Mouse (Mus musculus) heart, embryonic 11.5 days (tissue): ENCODE data around the gene H2al1h. TPM values are rescaled to one million over a fixed set of nuclear protein-coding genes. Genes with fewer than 3 reads are reported as not detected.

ENCODE experiments used
- ATAC-seq: fragments of 200-750 bp; cut with Nextera tagmentation; replicated peaks from 2 replicates; pipeline ENCODE4 v1.8.0; 2017; ENCODE audit warnings: moderate library complexity; ENCODE audit not compliant: insufficient number of reproducible peaks, low FRiP score, low TSS enrichment
- H3K27ac ChIP-seq: fragments of 300-500 bp; sonication (generic); 2 replicates; pipeline ENCODE4 v1.5.1; 2014; ENCODE audit warnings: mild to moderate bottlenecking, low read depth, low read length
- H3K27me3 ChIP-seq: fragments of 300-500 bp; sonication (generic); 2 replicates; pipeline ENCODE4 v1.6.1; 2014; ENCODE audit warnings: mild to moderate bottlenecking, low read length, mixed read lengths; ENCODE audit not compliant: control insufficient read depth, insufficient read depth
- H3K36me3 ChIP-seq: fragments of 300-500 bp; sonication (generic); 2 replicates; pipeline ENCODE4 v1.6.1; 2014; ENCODE audit warnings: mild to moderate bottlenecking, low read length, moderate library complexity, mixed read lengths; ENCODE audit not compliant: control insufficient read depth, insufficient read depth
- H3K4me1 ChIP-seq: fragments of 300-500 bp; sonication (generic); 2 replicates; pipeline ENCODE4 v1.6.1; 2014; ENCODE audit warnings: low read length; ENCODE audit not compliant: control insufficient read depth, insufficient read depth
- H3K4me2 ChIP-seq: fragments of 300-500 bp; sonication (generic); 2 replicates; pipeline ENCODE4 v1.6.1; 2014; ENCODE audit warnings: mild to moderate bottlenecking, moderate library complexity
- H3K4me3 ChIP-seq: fragments of 300-500 bp; sonication (generic); 2 replicates; pipeline ENCODE4 v1.5.1; 2014; ENCODE audit warnings: low read depth, low read length
- H3K9ac ChIP-seq: fragments of 300-500 bp; sonication (generic); 2 replicates; pipeline ENCODE4 v1.6.1; 2014; ENCODE audit warnings: mild to moderate bottlenecking, low read depth, low read length, moderate library complexity
- H3K9me3 ChIP-seq: fragments of 300-500 bp; sonication (generic); replicated peaks from 2 replicates; pipeline ENCODE4 v1.6.1; 2016; ENCODE audit warnings: low read length; ENCODE audit not compliant: control insufficient read depth
- WGBS: fragments of 180-500 bp; shearing (Covaris S2); extraction: QIAGEN DNeasy Blood & Tissue Kit; methylation state at CpG from one replicate; pipeline ENCODE4 v1.1.7; 2014; ENCODE audit not compliant: insufficient replicate concordance; 5-methylcytosine and 5-hydroxymethylcytosine counted together
- polyA plus RNA-seq: library from polyadenylated mRNA; unstranded; fragments of >200 nt; fragmentation: Nextera tagmentation; extraction: Ambion mirVana; gene quantifications from 2 replicates; pipeline ENCODE4 v1.2.1, GENCODE M21; 2014

H2al1h gene
- polyA plus RNA-seq, 1 experiment from 2014 or later = not detected

- Histone ChIP-seq H3K4me2 (no peak overlapping the region), H3K27ac (no peak overlapping the region), H3K9me3 (no peaks in the 10 kb centered on the region), H3K36me3 (no peaks in the 10 kb centered on the region), H3K4me1 (no peaks in the 10 kb centered on the region), H3K27me3 (peaks cover 9% of the 10 kb centered on the region), H3K4me3 (no peak overlapping the region), H3K9ac (no peak overlapping the region)
- ATAC-seq = no peak
- 69% methylated on average over 2 of the region's 2 CpGs for WGBS
Observed at GRCm38 (mm10) chrX:11361261-11361660, 40.0 kb downstream of the H2al1h start.

- H3K36me3 ChIP-seq = no peaks in the 10 kb centered on the region
- no peak overlapping the region for H3K4me3 ChIP-seq
- no peaks in the 10 kb centered on the region for H3K9me3 ChIP-seq
- H3K9ac ChIP-seq = no peak overlapping the region
- WGBS = 55% methylated on average over 6 of the region's 6 CpGs
- H3K4me2 ChIP-seq = no peak overlapping the region
- no peaks in the 10 kb centered on the region for H3K4me1 ChIP-seq
- no peak overlapping the region for H3K27ac ChIP-seq
- peaks cover 9% of the 10 kb centered on the region for H3K27me3 ChIP-seq
- ATAC-seq = no peak
Observed at GRCm38 (mm10) chrX:11363890-11364289, 42.6 kb downstream of the H2al1h start.

GRCm38 (mm10) chrX:11365151-11365550 lies 43.9 kb downstream of the H2al1h start:
- 68% methylated on average over 12 of the region's 12 CpGs for WGBS
- no peak for ATAC-seq

More at GRCm38 (mm10) chrX:11365151-11365550, 43.9 kb downstream of the H2al1h start:
- no peaks in the 10 kb centered on the region for H3K4me1 ChIP-seq
- H3K9me3 ChIP-seq = no peaks in the 10 kb centered on the region
- no peaks in the 10 kb centered on the region for H3K36me3 ChIP-seq
- H3K27ac ChIP-seq = no peak overlapping the region
- H3K9ac ChIP-seq = no peak overlapping the region
- no peak overlapping the region for H3K4me2 ChIP-seq
- peaks cover 7% of the 10 kb centered on the region for H3K27me3 ChIP-seq
- no peak overlapping the region for H3K4me3 ChIP-seq

Other genes starting within 250 kb of the H2al1h start
- gene H2al1a, start 22.2 kb upstream of the H2al1h start, polyA plus RNA-seq = not detected in 2 replicates
- gene H2al1b, start 19.1 kb upstream of the H2al1h start, polyA plus RNA-seq = not detected in 2 replicates
- gene H2al1c, start 15.8 kb upstream of the H2al1h start, polyA plus RNA-seq = not detected in 2 replicates
- gene H2al1d, start 12.7 kb upstream of the H2al1h start, polyA plus RNA-seq = not detected in 2 replicates
- not detected in 2 replicates for gene H2al1e, start 9.6 kb upstream of the H2al1h start, polyA plus RNA-seq
- gene H2al1f, start 6.3 kb upstream of the H2al1h start, polyA plus RNA-seq = not detected in 2 replicates
- gene H2al1g, start 3.2 kb upstream of the H2al1h start, polyA plus RNA-seq = not detected in 2 replicates
- not detected in 2 replicates for gene H2al1i, start 3.2 kb downstream of the H2al1h start, polyA plus RNA-seq
- gene H2al1j, start 6.3 kb downstream of the H2al1h start, polyA plus RNA-seq = not detected in 2 replicates